Mouse (Mus musculus) liver, postnatal 0 days (tissue): ENCODE data around the gene Gse1. TPM values are rescaled to one million over a fixed set of nuclear protein-coding genes. Genes with fewer than 3 reads are reported as not detected.

Source experiments
- ATAC-seq: fragments of 200-750 bp; cut with Nextera tagmentation; 2 replicates; pipeline ENCODE4 v1.8.0; 2017; ENCODE audit warnings: mild to moderate bottlenecking, moderate library complexity
- DNase-seq: peaks from one replicate; pipeline ENCODE4 v3.0.0-alpha.2; 2016
- H3K27ac ChIP-seq: fragments of 300-500 bp; sonication (generic); 2 replicates; pipeline ENCODE4 v1.5.1; 2014; ENCODE audit warnings: antibody characterized with exemption, moderate library complexity, mild to moderate bottlenecking, low read depth
- H3K27me3 ChIP-seq: fragments of 300-500 bp; sonication (generic); 2 replicates; pipeline ENCODE4 v1.6.1; 2014; ENCODE audit warnings: low read length, control low read depth, mixed read lengths; ENCODE audit not compliant: insufficient read depth
- H3K36me3 ChIP-seq: fragments of 300-500 bp; sonication (generic); replicated peaks from 2 replicates; pipeline ENCODE4 v1.6.1; 2014; ENCODE audit warnings: mild to moderate bottlenecking, control low read depth, low read length, moderate library complexity, mixed read lengths; ENCODE audit not compliant: insufficient read depth
- H3K4me1 ChIP-seq: fragments of 300-500 bp; sonication (generic); 2 replicates; pipeline ENCODE4 v1.6.1; 2014; ENCODE audit warnings: antibody characterized with exemption, mild to moderate bottlenecking, control low read depth; ENCODE audit not compliant: insufficient read depth
- H3K4me2 ChIP-seq: fragments of 300-500 bp; sonication (generic); 2 replicates; pipeline ENCODE4 v1.6.1; 2014; ENCODE audit warnings: low read depth, mild to moderate bottlenecking, low read length, moderate library complexity, mixed read lengths
- H3K4me3 ChIP-seq: fragments of 300-500 bp; sonication (generic); 2 replicates; pipeline ENCODE4 v1.5.1; 2014; ENCODE audit warnings: low read depth, low read length
- H3K9ac ChIP-seq: fragments of 300-500 bp; sonication (generic); replicated peaks from 2 replicates; pipeline ENCODE4 v1.6.1; 2014; ENCODE audit warnings: mild to moderate bottlenecking, moderate library complexity
- H3K9me3 ChIP-seq: fragments of 300-500 bp; sonication (generic); 2 replicates; pipeline ENCODE4 v1.6.1; 2016; ENCODE audit warnings: mild to moderate bottlenecking, control low read depth, low read length, mixed read lengths
- CTCF ChIP-seq: sonication (generic); IDR thresholded peaks from 2 replicates; pipeline ENCODE4 v1.5.1; 2016; ENCODE audit warnings: antibody characterized with exemption, low read depth
- EP300 ChIP-seq: IDR thresholded peaks from 2 replicates; pipeline ENCODE4 v1.6.1; 2016; ENCODE audit warnings: antibody characterized with exemption, low read depth, mild to moderate bottlenecking
- WGBS: fragments of 180-500 bp; shearing (Covaris S2); extraction: QIAGEN DNeasy Blood & Tissue Kit; methylation state at CpG from one replicate; pipeline ENCODE4 v1.1.7; 2014; ENCODE audit not compliant: insufficient replicate concordance; 5-methylcytosine and 5-hydroxymethylcytosine counted together
- polyA plus RNA-seq: library from polyadenylated mRNA; unstranded; fragments of >200 nt; fragmentation: Nextera tagmentation; extraction: Ambion mirVana; gene quantifications from 2 replicates; pipeline ENCODE4 v1.2.1, GENCODE M21; 2015

Gene Gse1
- 7.1 and 7.7 TPM in 2 replicates for polyA plus RNA-seq

DNA sequence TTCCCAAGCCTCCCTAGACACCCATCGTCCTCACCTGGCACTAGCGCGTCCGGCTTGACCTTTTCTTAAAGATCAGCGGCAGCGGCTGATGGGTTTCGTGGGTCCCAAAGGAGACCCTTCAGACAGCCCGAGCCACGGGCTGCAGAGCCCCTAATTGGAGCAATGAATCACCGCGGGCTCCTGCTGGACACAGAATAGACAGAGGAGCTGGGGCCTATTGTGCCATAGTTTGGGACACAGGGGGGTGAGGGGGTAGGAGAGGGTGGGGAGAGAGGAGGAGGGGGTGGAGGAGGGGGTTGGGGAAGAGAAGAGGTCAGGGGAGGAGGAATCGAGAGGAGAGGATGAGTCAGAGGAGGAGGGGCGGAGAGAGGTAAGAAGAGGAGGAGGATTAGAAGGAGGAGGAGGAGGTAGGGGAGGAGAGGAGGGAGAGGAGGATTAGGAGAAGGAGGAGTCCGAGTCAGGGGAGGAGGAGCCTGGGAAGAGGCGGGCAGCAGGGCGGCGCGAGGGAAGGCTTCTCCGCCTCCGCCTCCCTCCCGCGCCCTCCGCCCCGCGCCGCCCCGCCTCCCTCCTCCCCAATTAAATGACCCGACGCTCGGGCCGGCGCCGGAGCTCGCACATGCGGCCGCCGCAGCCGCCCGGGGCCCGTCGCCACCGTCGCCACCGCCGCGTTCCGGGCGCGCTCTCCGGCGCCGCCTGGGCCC lies at the start of gene Gse1:
Gene Gse1 (plus strand): TSS at position 566 of the 701 bp plus-strand sequence.
- WGBS = 13% methylated on average over 28 of the region's 52 CpGs

DNA sequence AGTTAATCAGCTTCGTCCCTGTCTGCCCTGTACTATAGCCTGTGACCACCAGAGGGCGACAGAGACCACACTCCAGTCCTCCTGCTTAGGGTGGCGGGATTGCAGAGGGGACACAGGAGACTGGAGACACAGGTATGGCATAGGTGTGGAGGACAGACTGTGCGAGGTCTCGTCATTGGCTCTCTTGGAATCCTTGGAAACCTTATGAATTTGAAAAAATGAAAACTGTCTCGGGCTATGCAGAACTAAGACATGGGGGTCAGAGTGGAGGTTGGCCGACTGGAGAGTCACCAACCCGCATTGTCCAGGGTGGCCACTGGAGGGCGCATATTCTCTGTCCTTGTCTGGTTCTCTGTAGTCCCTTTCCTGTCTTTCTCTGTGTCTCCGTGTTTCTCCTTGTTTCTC lies 49.2 kb upstream of the Gse1 start:
- Histone ChIP-seq H3K9ac (no peak overlapping the region), H3K9me3 (no peaks in the 10 kb centered on the region), H3K36me3 (no peaks in the 10 kb centered on the region), H3K4me3 (no peak overlapping the region), H3K27me3 (peaks cover 30% of the 10 kb centered on the region), H3K4me2 (peak overlapping the region; percentile 67), H3K27ac (no peak overlapping the region), H3K4me1 (no peaks in the 10 kb centered on the region)
- WGBS = 1% methylated on average over 10 of the region's 10 CpGs
- ATAC-seq (peak; percentile 85), DNase-seq (peak; percentile 92)
- peak; percentile 95 for TF ChIP-seq CTCF
- TF ChIP-seq EP300 = no peak

More for the DNA sequence above, at the start of gene Gse1:
- Histone ChIP-seq H3K27ac (no peak within 1 kb of the TSS), H3K36me3 (no peaks in the 10 kb centered on the region), H3K4me1 (peaks cover 11% of the 10 kb centered on the region), H3K9ac (peak within 1 kb of the TSS; percentile 34; the same call in 1 of the 2 replicates), H3K27me3 (peaks cover 47% of the 10 kb centered on the region), H3K9me3 (no peaks in the 10 kb centered on the region), H3K4me2 (peak within 1 kb of the TSS; percentile 80), H3K4me3 (peak within 1 kb of the TSS; percentile 50)
- peak; percentile 67 for ATAC-seq
- no peak for TF ChIP-seq EP300
- TF ChIP-seq CTCF = no peak
- peak; percentile 67 for DNase-seq

DNA sequence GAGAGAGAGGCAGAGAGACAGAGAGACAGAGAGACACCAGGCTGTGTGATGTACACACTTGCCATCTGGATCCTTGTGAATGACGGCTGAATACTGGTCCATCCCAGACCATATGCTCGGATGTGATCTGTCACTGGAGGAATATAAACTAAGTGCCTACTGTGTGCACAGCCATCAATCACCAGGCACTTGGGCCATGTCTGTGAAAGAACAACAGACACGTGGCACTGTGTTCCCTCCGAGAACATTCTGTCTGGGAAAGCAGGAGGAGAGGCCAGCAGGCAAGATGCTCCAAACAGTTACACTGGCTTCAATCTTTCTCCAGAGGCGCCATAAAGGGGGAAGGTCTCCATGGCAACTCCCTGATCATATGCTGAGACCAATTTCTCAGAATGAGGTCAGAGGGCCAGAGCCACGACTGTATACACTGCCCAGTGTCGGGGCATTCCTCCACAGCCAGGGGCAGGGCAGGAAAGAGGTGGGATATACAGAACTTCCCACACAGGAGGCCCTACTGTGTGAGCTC lies 47.7 kb upstream of the Gse1 start:
- no peak overlapping the region for H3K27ac ChIP-seq
- no peak overlapping the region for H3K4me2 ChIP-seq
- ATAC-seq (no peak), DNase-seq (no peak)
- H3K4me1 ChIP-seq = no peaks in the 10 kb centered on the region
- H3K4me3 ChIP-seq = no peak overlapping the region
- H3K9ac ChIP-seq = no peak overlapping the region
- H3K36me3 ChIP-seq = no peaks in the 10 kb centered on the region
- no peak for TF ChIP-seq EP300
- no peak for TF ChIP-seq CTCF
- peaks cover 26% of the 10 kb centered on the region for H3K27me3 ChIP-seq
- no peaks in the 10 kb centered on the region for H3K9me3 ChIP-seq
- 64% methylated on average over 7 of the region's 7 CpGs for WGBS

GRCm38 (mm10) chr8:120181274-120181673 lies 47.0 kb upstream of the Gse1 start:
- H3K27me3 ChIP-seq = peaks cover 24% of the 10 kb centered on the region
- no peaks in the 10 kb centered on the region for H3K36me3 ChIP-seq
- H3K9ac ChIP-seq = no peak overlapping the region
- H3K4me3 ChIP-seq = no peak overlapping the region
- H3K4me1 ChIP-seq = no peaks in the 10 kb centered on the region
- TF ChIP-seq EP300 = no peak
- no peak for TF ChIP-seq CTCF
- no peak for DNase-seq
- ATAC-seq = no peak
- WGBS = 70% methylated on average over 5 of the region's 5 CpGs
- H3K4me2 ChIP-seq = no peak overlapping the region
- no peaks in the 10 kb centered on the region for H3K9me3 ChIP-seq
- H3K27ac ChIP-seq = no peak overlapping the region

- no peak for DNase-seq
These were observed 46.3 kb upstream of the Gse1 start for GRCm38 (mm10) chr8:120181861-120182414.

DNA sequence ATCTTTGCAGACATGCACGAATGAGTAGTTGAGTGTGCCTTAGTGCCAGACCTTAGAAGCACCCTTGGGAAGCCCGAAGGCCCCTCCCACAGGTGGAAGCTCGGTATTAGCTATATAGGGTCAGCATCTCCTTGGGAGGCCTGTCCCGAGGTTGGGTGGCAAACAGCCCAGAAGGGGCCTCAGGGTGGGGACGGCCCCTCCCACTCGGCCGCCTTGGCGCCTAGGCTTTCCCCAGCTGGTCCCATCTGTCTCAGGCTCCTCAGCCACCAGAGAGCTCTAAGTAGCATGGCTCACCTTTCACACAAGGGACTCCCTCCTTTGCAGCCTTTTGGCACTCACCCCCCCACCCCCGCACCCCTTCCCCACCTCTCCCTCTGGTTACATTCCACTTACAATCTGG lies 43.9 kb upstream of the Gse1 start:
- H3K9me3 ChIP-seq = no peaks in the 10 kb centered on the region
- 40% methylated on average over 9 of the region's 9 CpGs for WGBS
- DNase-seq (no peak), ATAC-seq (no peak)
- no peak overlapping the region for H3K4me3 ChIP-seq
- H3K9ac ChIP-seq = no peak overlapping the region
- no peak overlapping the region for H3K27ac ChIP-seq
- H3K36me3 ChIP-seq = no peaks in the 10 kb centered on the region
- H3K4me1 ChIP-seq = no peaks in the 10 kb centered on the region
- no peaks in the 10 kb centered on the region for H3K27me3 ChIP-seq
- TF ChIP-seq CTCF = no peak
- TF ChIP-seq EP300 = no peak
- H3K4me2 ChIP-seq = no peak overlapping the region

More at GRCm38 (mm10) chr8:120181861-120182414, 46.3 kb upstream of the Gse1 start:
- peak; percentile 14; the same call in 1 of the 2 replicates for TF ChIP-seq CTCF
- TF ChIP-seq EP300 = no peak
- Histone ChIP-seq H3K4me1 (no peaks in the 10 kb centered on the region), H3K9me3 (no peaks in the 10 kb centered on the region), H3K9ac (no peak overlapping the region), H3K27ac (no peak overlapping the region), H3K4me2 (no peak overlapping the region), H3K36me3 (no peaks in the 10 kb centered on the region), H3K4me3 (no peak overlapping the region), H3K27me3 (peaks cover 17% of the 10 kb centered on the region)
- ATAC-seq = no peak
- whole genome bisulfite sequencing = 62% methylated on average over 4 of the region's 4 CpGs
